Mouse (Mus musculus) yolk sac, embryonic 10.5 days (tissue): ENCODE measurements around the gene Sbk1.

ENCODE experiments used
- DNase-seq: peaks from one replicate; pipeline ENCODE4 v3.0.0-alpha.2; 2017; ENCODE audit warnings: low spot score

The Sbk1 gene

DNA sequence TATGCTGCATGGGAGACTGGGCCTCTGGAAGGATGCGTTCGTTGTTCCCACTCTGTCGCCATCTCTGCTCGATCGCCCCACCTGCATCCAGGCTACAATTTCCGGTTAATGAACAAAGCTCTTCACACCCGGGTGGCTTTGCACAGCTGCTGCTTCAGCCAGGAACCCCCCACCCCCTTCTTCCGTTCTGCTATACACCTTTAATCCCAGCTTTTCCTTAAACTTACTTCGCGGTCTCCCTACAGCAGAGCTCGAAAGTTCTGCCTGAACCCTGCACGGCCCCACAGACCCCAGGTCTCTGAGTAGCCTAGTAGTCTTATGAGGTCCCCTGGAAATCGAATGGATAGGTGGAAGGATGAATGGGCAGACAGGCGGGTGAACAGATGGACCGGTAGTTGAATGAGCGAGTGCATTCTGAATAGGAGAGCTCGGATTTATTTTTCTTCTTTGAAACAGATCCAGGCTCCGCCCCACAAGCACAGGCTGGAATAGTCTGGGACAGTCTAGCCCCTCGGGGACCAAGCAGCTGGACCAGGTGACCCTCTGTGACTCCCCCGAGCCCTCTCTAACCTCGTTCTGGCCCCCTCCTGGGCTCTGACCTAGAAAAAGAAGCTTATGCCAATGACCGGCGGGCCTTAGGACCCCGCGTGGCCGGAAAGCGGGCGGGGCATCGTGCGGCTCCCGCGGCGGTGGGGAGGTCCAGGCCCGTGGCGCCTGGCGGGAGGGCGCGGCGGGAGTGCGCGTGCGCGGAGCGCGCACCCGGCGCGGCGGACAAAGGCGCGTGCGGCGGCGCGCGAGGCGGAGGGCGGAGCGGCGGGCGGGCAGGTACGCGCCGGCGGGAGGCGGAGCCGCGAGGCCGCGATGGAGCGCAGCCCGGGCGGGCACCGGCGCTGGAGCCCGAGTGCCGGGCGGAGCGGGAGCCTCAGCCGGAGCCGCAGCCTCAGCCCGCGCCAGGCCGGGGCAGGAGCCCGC is at the start of gene Sbk1:
Gene Sbk1, plus strand, starts transcription at position 908 of the 972 bp plus-strand sequence.
- DNase-seq: peak; percentile 91

DNA sequence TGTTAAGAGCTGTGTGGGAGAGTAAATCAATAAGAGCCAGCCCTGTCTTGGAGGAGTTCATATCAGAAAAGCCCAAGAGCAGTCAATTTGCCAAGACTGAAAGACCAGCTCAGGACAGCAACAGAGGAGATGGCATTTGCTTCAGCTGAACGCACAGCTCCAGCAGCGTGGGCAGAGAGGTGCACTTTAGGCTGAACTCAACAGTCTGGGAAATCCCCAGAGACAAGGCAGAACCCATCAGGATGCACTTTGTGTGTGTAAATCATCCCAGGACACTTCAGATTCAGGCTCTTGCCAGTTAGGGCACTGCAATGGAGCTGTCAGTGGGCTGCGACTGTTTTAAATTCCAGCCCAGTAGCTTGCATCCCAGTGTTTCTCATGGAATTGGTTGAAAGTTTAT is 49.7 kb upstream of the Sbk1 start:
- no peak for DNase-seq

DNA sequence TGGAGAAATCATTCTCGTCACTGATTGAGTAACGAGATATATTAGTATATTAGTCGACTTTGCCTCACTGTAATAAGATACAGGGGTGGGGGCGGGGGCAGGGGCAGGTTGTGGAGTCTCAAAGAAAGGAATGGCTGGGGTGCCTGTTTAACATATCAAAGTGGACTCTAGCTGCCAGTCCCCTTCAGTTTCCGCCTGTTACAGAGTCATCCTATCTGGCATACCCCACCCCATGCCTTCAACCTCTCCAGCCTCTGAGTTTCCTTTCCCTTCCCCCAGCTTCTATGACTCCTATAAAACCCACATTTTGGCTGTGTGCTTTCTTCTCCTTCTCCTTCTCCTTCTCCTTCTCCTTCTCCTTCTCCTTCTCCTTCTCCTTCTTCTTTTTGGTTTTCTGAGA is 46.3 kb upstream of the Sbk1 start:
- no peak for DNase-seq

DNA sequence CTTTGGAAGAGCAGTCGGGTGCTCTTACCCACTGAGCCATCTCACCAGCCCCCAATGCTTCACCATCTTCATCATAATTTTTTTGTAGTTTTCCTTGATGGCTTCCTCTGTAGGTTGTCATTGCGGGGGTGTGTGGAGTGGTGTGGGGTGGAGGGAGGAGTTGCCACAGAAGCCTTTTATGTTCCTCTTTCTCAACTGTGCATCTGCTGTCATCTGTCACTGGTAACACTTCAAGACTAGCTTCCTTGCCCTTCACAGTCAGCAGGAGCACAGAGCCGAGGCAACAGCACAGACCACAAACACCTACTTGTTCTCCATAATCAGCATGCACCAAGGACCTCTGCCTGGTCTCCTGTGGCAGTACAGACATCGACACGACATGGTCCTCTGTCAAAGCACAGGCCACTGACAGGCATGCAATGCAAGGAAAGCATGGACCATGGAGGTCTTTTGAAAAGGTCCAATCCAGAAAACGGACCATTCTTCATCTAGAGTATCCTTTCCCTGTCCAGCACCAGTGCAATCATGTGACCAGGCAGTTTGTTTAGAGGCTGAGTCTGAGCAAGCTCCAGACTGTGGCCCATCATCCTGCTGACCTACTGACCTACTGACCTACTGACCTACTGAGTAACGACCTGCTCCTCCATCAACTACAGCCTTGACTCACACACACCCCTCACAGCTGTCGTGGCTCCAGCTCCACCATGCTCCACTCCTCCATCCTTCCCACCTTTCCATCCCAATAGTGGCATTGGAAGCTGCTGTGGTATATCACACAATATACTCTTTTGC is 41.9 kb upstream of the Sbk1 start:
- DNase-seq: peak; percentile 62

DNA sequence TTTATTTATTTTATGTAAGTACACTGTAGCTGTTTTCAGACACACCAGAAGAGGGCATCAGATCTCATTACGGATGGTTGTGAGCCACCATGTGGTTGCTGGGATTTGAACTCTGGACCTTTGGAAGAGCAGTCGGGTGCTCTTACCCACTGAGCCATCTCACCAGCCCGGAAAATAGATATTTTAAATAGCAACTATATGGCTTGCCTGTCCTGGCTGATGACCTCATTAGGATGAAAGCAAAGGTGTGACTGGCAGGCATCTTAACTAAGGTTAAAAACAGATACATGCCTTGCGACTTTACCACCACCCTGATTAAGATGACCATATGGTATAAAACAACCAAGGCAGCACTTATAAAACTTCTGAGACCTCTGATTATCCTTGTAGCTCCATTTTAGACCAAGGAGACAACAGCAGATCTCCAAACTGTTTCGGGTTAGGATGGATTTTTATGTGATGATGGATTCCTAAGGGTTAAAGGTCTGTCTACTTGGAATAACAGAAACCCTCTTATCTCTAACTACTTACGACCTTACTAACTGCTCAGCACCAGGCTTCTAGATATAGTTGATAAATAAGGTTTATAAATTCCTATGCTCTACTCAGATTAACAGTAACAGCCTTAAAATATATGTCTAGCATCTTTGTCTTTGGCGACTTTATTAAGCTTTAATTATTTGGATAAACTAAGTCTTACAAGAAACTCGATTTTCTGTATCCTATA is 39.9 kb upstream of the Sbk1 start:
- DNase-seq: no peak

DNA sequence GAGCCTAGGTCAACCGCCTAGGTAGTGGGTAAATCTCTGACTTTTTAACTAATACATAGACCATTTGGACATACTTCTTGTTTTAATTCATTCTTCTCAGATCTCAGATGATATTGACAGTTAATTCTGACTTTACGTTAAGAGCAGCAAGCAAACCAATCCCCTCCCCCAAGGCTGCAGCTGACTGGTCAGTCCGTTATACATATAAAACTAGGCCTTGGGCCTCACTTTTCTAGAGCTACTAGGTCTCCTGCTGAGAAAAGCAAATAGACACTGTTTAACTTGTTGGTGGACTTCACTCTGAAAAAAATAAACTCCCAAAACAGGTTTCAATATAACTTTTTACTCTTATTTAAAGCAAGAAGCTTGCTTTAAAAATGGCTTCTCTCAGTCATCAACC is 37.8 kb upstream of the Sbk1 start:
- peak; percentile 43 for DNase-seq

DNA sequence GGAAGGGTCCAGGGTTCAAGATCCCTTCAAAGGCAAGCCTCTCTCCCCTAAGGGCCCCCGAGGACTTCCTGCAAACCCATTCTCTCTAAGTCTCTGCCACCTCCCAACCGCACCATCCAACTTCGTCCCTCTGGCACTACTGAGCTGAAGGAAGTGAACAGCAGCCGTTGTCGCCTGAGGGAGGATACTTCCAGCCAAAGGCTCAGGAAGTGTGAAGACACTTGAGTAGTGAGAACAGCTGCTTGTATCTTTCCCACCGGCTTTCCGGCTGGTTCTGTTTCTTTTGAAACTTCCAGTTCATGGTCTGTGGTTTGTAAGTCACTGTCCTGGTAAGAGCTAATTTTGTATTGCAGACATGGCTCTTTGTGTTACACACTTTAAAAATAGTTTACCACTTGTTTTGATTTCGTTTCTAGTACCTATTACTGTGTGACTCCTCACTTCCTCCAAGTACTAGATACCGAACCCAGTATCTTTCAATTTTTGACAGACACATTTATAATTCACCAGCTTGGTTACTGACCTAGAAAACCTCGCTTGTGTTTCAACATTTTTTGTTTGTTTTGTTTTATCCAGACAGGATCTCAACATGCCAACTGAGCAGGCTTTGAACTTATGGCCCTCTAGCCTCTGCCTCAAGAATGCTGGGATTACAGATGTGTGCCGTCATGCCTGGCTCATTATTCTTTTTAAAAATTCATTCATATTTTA is 36.2 kb upstream of the Sbk1 start:
- DNase-seq: no peak

DNA sequence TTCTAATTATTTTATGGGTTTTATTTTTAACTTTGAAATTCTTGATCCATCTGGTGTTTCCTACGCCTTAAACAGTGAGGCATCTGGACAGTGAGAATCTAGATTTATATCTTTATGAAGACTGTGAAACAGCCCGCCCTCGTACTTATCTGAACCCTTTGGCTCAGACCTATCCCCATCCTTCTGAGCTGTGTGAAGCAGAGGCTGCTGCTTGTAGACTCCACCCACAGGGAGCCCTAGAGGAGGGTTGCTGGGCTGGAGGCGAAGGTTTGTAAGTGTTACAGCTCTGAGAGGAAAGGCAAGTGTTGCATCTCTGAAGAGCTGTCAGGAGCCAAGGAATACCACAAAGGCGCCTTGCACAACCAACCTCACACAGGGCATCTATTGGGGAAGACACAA is 35.6 kb upstream of the Sbk1 start:
- DNase-seq: no peak

DNA sequence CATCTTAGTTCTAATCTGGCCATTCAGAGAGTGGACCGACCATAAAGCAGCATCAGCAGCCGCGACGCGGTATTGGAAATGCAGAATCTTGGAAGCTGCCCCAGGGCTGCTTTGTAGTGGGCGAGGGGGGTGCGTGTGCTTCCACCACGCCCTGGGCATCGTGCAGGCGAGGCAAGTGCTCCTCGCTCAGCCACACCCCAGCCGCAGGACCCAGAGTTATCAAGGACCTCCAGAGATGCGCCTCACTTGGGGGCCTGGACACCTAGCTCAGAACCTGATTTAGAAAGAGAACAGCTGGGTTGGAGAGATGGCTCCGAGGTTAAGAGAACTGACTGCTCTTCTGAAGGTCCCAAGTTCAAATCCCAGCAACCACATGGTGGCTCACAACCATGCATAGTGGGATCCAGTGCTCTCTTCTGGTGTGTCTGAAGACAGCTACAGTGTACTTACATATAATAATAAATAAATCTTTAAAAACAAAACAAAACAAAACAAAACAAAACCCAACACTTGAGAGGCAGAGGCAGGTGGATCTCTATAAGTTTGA is 31.5 kb upstream of the Sbk1 start:
- no peak for DNase-seq

DNA sequence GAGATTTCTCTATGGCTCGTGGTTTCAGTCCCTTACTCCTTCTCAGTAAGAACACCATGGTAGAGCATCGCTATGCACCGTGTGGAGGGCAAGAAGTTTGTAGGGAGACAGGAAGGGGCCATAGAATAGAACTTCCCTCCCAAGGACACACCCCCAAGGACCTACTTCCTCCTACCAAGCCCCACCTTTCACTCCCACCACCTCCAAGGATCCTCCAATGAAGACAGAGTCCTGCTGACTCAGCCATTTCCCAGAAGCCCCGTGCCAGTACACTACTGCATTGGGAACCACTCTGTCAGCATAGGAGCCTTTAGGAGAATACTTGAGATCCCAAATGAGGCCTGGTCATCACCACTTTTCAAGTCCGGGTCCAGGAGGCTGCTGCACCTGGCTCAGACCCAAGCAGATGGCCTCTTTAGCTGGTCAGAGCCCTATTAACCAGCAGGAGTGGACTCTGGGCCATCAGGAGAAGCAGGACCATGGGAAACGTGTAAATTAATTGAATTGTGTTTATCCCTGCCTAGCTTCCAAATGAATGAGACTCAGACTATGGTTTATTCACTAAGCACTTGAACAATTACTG is 28.2 kb upstream of the Sbk1 start:
- no peak for DNase-seq

DNA sequence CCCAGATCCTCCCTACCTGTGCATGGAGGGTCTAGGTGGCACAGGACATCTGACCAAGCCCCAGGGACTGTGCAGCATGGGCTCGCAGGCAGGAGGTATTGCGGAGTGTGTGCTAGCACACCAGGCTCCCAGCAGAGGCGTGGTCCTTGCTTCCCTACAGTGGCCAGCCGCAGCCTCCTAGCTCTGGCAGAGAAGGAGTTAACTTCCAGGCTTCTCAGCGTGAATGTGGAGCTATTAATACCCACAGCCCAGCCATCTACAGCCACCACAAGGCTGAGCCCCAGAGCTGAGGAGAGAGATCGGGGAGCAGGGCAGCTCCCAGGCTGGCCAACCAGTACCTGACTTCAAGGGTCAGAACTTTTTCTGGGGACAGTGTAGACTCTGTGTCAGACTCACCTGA is 24.3 kb upstream of the Sbk1 start:
- no peak for DNase-seq

DNA sequence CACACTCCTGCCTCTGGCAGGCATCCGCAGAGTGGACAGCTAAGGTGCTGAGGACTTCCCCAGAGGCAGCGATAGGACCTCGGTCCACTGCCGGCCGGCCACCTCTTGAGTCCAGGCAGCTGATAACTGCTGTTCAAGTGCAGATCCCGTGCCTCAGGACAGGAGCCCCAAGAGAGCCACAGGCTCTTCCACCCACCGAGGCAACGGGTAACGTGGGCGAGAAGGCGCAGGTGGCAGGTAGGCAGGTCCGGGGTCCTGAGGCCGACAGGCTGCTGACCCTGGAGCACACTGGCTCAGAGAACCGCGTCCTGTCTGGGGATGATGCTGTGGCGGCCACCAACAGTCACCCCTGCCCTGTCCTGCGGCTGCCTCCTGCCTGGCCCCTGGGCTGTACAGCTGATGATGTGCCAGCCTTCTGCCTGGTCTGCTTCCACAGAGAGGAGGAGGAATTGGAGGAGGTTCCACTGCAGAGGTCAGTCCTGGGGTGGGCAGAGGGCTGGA is 23.7 kb upstream of the Sbk1 start:
- no peak for DNase-seq

DNA sequence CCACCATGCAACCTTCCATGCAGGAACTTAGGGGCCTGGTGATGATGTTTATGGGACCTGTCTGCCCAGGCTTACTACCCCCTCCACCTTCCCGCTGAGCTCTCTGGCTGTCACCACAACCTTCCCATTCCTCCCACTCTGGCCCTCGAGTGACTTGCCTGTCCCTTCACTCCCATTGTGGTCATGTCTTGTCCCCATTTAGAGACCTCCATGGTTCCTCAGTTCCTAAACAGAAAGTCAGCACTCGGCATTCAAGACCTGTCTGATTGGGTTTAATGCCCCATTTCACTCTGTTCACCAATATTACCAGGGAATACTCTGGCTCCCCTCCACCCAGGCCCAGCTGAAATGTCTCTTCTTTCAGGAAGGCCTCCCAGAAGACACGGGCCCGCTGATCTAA is 23.3 kb upstream of the Sbk1 start:
- DNase-seq: no peak

DNA sequence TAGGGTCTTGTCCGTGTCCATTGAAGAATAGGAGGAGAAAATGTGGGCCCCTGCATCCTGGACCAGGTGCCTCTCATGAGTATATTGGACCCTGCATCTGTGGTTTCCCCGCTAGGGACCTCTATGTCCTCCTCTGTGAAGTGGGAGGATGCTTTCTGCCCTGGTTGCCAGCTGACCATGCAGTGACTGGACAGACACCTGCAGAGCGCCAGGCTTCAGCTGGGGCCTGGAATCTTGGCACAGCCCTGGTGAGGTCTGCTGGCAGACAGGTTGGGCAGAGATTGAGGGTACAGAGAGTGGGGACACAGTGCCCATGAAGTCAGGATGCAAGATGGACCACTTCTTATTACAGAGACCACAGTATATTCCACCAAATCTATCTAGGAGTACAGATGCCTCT is 22.4 kb upstream of the Sbk1 start:
- no peak for DNase-seq

DNA sequence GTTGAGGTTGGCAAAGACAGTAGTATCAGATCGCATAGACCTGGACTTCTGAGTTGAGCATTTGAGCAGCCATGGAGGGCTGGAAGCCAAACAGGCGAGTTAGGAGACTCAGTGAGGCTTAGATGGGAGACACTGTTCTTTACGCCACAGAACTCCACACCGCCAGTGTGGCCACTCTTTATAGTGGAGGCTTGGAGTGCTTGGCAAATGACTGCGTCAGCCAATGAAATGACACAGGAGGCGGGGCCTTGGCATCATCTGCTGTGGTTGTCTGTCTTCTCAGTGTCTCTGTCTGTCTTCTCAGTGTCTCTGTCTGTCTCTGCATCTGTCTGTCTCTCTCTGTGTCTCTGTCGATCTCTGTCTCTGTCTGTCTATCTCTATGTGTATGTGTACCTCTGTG is 21.9 kb upstream of the Sbk1 start:
- DNase-seq: no peak

DNA sequence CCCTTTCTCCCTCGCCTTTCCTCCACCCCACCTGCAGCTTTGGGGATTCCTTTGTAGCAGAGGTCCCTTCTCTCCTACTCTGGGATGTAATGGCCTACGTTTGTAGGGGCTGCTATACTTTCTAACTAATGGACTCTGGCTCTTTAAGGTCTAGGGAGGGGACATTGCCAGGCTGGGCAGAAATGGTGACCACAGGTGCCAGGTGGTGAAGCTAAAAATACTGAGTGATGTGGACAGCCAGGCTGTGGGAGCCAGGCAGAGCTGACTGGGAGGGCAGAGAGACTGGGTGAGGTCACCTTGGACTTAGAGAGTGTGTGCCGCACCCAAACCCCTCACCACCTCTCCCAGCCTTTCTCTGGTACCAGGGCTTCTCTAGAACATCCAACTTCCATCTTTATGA is 20.7 kb upstream of the Sbk1 start:
- DNase-seq: no peak

DNA sequence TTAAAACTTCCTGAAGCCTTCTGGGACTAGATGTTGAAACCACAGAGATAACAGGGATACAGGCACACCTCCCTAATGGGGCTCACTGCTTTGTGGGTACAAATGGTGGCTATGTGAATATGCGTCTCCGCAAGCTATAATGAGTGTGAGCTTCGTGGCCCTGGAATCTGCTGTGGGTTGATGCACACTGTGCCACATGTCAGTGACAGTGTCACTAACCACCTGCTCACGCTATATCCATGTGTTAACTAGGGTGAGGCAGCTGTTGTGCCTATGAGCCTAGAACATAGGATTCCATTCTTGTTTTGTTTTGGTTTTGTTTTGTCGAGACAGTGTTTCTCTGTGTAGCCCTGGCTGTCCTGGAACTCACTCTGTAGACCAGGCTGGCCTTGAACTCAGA is 20.2 kb upstream of the Sbk1 start:
- no peak for DNase-seq

DNA sequence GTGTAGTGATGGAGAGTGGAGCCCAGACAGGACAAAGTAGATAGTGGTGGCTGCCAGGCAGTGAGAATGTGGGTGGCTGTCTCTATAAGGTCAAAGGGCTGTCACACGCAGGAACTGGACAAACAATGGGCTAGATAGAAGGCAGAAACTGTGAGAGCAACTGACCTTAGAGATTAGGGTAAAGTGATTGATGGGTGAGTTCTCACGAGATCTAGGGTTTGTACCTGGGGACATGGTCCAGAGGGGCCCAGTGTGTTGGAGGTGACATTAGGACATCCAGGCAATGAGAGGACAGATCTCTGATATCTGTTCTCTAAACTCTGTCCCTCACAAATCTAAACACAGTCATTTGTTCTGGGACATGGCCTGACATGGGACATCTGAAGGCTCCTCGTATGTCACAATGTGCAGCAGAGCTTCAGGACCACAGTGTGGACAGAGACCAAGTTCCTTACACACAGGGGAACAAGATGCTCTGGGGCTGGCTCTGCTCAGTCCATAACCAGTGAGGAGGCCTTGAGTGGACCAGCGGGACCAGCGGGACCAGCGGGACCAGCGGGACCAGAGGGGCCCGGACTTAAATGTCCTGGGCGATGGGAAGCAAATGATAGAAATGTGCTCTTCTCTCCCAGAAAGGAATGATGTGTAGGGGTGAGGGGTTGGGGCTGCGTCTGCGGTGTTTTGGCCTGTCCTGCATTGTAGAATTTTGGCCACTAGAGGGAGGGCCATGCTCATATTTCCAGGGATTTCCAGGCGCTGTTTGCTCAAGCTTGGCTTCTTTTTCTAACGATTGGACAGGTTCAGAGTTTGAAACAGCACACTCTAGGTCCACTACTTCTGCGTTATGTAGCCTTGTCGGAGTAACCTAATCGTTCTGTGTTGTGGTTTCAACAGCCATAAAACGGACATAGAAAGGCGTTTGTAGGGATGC is 11.9 kb upstream of the Sbk1 start:
- peak; percentile 50 for DNase-seq

DNA sequence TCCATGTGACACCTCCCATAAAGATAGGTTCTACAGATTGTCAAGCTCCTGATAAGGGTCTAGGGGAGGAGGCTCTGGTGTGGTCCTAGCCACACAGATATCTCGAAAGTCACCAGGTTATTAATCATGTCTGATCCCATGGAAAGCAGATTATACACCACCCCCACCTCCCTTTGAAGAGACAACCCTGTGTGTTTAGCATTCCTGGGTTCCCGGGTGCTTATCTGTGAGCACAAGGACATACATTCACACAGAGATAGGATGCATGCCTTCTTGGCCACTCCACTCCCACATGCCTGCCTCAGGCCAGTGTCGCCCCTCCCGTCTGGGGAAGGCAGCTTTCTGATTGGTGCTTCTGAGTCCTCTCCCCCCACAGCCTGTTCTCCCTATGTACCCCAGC is 10.6 kb upstream of the Sbk1 start:
- DNase-seq: no peak

DNA sequence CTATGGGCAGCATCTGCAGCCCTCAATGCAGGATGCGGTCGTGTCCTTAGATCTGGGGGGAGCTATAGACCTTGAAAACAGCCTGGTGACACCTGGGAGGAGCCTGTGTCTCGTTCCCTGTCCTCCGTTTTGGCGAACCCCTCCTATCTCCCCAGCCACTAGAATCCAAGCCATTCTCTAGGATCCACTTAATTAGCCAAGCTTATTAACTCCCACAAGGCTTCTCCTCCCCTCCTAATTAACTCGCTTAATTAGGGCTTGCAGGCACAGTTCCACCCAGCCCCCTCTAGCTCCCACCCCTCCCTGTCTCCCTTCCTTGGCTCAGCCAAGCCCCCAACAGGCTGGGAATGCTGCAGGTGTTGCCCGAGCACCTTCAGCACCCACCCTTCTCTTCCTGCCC is 8.5 kb upstream of the Sbk1 start:
- DNase-seq: no peak
